Mouse (Mus musculus): ENCODE measurements around the gene Elf5. TPM values are rescaled to one million over a fixed set of nuclear protein-coding genes. Genes with fewer than 3 reads are reported as not detected.

The Elf5 gene
- polyA plus RNA-seq, 1 experiment from 2014 or later = not detected

GRCm38 (mm10) chr2:103461743-103462142, 50.3 kb downstream of the Elf5 start:
- WGBS (ENCODE audit: insufficient replicate concordance) = 66% methylated on average over 9 of the region's 9 CpGs
- DNase-seq = no peak

GRCm38 (mm10) chr2:103462746-103463145, 51.3 kb downstream of the Elf5 start:
- no peak overlapping the region for H3K4me2 ChIP-seq (ENCODE audit: low read depth, low read length)
- no peaks in the 10 kb centered on the region; the same call in none of the 2 replicates for H3K4me1 ChIP-seq (ENCODE audit: insufficient read depth)
- H3K9me3 ChIP-seq (ENCODE audit: low read length) = no peaks in the 10 kb centered on the region
- no peak overlapping the region for H3K9ac ChIP-seq (replicated peaks)
- no peak overlapping the region for H3K4me3 ChIP-seq (ENCODE audit: low read depth, low read length)
- H3K36me3 ChIP-seq (replicated peaks; ENCODE audit: insufficient read depth, low read length) = peaks cover 96% of the 10 kb centered on the region
- ATAC-seq (no peak), DNase-seq (no peak)
- 83% methylated on average over 5 of the region's 5 CpGs for WGBS (ENCODE audit: insufficient replicate concordance)
- no peaks in the 10 kb centered on the region for H3K27me3 ChIP-seq (ENCODE audit: insufficient read depth, low read length)
- peak overlapping the region; percentile 22; the same call in 1 of the 2 replicates for H3K27ac ChIP-seq (ENCODE audit: low read depth)
- TF ChIP-seq CTCF (IDR thresholded peaks at IDR 0.05; ENCODE audit: low read depth) (no peak), EP300 (IDR thresholded peaks at IDR 0.05; ENCODE audit: low read depth) (no peak)

More at GRCm38 (mm10) chr2:103461743-103462142, 50.3 kb downstream of the Elf5 start:
- Histone ChIP-seq H3K27me3 (ENCODE audit: insufficient read depth, low read length) (no peaks in the 10 kb centered on the region), H3K4me3 (ENCODE audit: low read depth, low read length) (no peak overlapping the region), H3K4me1 (ENCODE audit: insufficient read depth) (no peaks in the 10 kb centered on the region; the same call in none of the 2 replicates), H3K4me2 (ENCODE audit: low read depth, low read length) (no peak overlapping the region), H3K9me3 (ENCODE audit: low read length) (no peaks in the 10 kb centered on the region), H3K27ac (ENCODE audit: low read depth) (0 out of 2 replicates have a peak overlapping the region, but pooled peaks have one; percentile 29), H3K9ac (replicated peaks) (no peak overlapping the region), H3K36me3 (replicated peaks; ENCODE audit: insufficient read depth, low read length) (peaks cover 94% of the 10 kb centered on the region)
- ATAC-seq = no peak
- no peak for TF ChIP-seq CTCF (IDR thresholded peaks at IDR 0.05; ENCODE audit: low read depth)
- no peak for TF ChIP-seq EP300 (IDR thresholded peaks at IDR 0.05; ENCODE audit: low read depth)

GRCm38 (mm10) chr2:103464524-103464923, 53.0 kb downstream of the Elf5 start:
- Histone ChIP-seq H3K4me1 (ENCODE audit: insufficient read depth) (peaks cover 3% of the 10 kb centered on the region), H3K9ac (replicated peaks) (no peak overlapping the region), H3K9me3 (ENCODE audit: low read length) (no peaks in the 10 kb centered on the region), H3K27ac (ENCODE audit: low read depth) (no peak overlapping the region), H3K27me3 (ENCODE audit: insufficient read depth, low read length) (no peaks in the 10 kb centered on the region), H3K36me3 (replicated peaks; ENCODE audit: insufficient read depth, low read length) (peaks cover 93% of the 10 kb centered on the region), H3K4me3 (ENCODE audit: low read depth, low read length) (no peak overlapping the region), H3K4me2 (ENCODE audit: low read depth, low read length) (no peak overlapping the region)
- ATAC-seq = no peak
- no peak for DNase-seq
- WGBS (ENCODE audit: insufficient replicate concordance) = 96% methylated on average over 8 of the region's 8 CpGs
- TF ChIP-seq EP300 (IDR thresholded peaks at IDR 0.05; ENCODE audit: low read depth) (no peak), CTCF (IDR thresholded peaks at IDR 0.05; ENCODE audit: low read depth) (no peak)

- ATAC-seq (no peak), DNase-seq (no peak)
- no peak overlapping the region for H3K4me2 ChIP-seq (ENCODE audit: low read depth, low read length)
- H3K27me3 ChIP-seq (ENCODE audit: insufficient read depth, low read length) = no peaks in the 10 kb centered on the region
- no peak overlapping the region for H3K9ac ChIP-seq (replicated peaks)
- H3K4me1 ChIP-seq (ENCODE audit: insufficient read depth) = peaks cover 3% of the 10 kb centered on the region
- TF ChIP-seq EP300 (IDR thresholded peaks at IDR 0.05; ENCODE audit: low read depth) (no peak), CTCF (IDR thresholded peaks at IDR 0.05; ENCODE audit: low read depth) (no peak)
- 88% methylated on average over 11 of the region's 11 CpGs for WGBS (ENCODE audit: insufficient replicate concordance)
- no peak overlapping the region for H3K27ac ChIP-seq (ENCODE audit: low read depth)
- peaks cover 94% of the 10 kb centered on the region for H3K36me3 ChIP-seq (replicated peaks; ENCODE audit: insufficient read depth, low read length)
- H3K4me3 ChIP-seq (ENCODE audit: low read depth, low read length) = no peak overlapping the region
- no peaks in the 10 kb centered on the region for H3K9me3 ChIP-seq (ENCODE audit: low read length)
Measured at GRCm38 (mm10) chr2:103465429-103465828, 53.9 kb downstream of the Elf5 start.

GRCm38 (mm10) chr2:103466272-103466671, 54.8 kb downstream of the Elf5 start:
- no peak overlapping the region for H3K9ac ChIP-seq (replicated peaks)
- no peak overlapping the region for H3K4me3 ChIP-seq (ENCODE audit: low read depth, low read length)
- TF ChIP-seq EP300 (IDR thresholded peaks at IDR 0.05; ENCODE audit: low read depth) (peak; percentile 53; the same call in 1 of the 2 replicates), CTCF (IDR thresholded peaks at IDR 0.05; ENCODE audit: low read depth) (no peak)
- peaks cover 95% of the 10 kb centered on the region for H3K36me3 ChIP-seq (replicated peaks; ENCODE audit: insufficient read depth, low read length)
- DNase-seq (no peak), ATAC-seq (peak; percentile 54)
- H3K9me3 ChIP-seq (ENCODE audit: low read length) = no peaks in the 10 kb centered on the region
- no peaks in the 10 kb centered on the region for H3K27me3 ChIP-seq (ENCODE audit: insufficient read depth, low read length)
- 0 out of 2 replicates have a peak overlapping the region, but pooled peaks have one; percentile 39 for H3K27ac ChIP-seq (ENCODE audit: low read depth)
- 75% methylated on average over 3 of the region's 3 CpGs for WGBS (ENCODE audit: insufficient replicate concordance)
- H3K4me1 ChIP-seq (ENCODE audit: insufficient read depth) = peaks cover 3% of the 10 kb centered on the region
- H3K4me2 ChIP-seq (ENCODE audit: low read depth, low read length) = no peak overlapping the region

DNA sequence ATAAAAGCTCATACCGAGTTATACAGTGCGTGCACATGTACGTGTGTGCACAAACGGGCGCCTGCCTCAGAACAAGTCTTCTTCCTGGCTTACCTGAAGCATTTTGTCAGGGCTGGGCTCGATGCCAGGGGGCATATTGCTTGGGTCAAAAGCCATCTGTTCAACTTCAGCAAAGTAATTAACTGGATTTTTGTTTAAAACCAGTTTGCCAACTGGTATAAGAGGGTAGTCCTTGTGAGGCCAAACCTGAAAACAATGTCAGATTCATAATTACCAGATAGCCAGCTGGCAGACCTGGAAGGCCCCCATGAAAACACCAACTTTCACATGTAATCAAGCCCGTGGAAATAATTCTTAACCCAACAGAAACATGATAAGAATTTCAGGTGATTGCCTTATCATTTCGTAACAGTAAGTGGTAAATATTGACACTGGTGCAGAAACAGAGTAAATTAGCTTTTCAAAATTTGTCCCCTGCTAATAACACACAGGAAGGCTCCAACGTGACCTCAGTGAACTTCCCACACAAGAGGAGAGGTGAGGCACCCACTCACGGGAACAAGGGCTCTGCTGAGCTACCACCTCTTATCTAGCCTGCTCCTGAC, 55.6 kb downstream of the Elf5 start:
- Histone ChIP-seq H3K9me3 (ENCODE audit: low read length) (no peaks in the 10 kb centered on the region), H3K36me3 (replicated peaks; ENCODE audit: insufficient read depth, low read length) (peaks cover 95% of the 10 kb centered on the region), H3K9ac (replicated peaks) (no peak overlapping the region), H3K4me2 (ENCODE audit: low read depth, low read length) (no peak overlapping the region), H3K4me3 (ENCODE audit: low read depth, low read length) (no peak overlapping the region), H3K4me1 (ENCODE audit: insufficient read depth) (peaks cover 3% of the 10 kb centered on the region), H3K27ac (ENCODE audit: low read depth) (peak overlapping the region; percentile 63), H3K27me3 (ENCODE audit: insufficient read depth, low read length) (no peaks in the 10 kb centered on the region)
- TF ChIP-seq EP300 (IDR thresholded peaks at IDR 0.05; ENCODE audit: low read depth) (peak; percentile 28; the same call in 1 of the 2 replicates), CTCF (IDR thresholded peaks at IDR 0.05; ENCODE audit: low read depth) (no peak)
- DNase-seq (peak; percentile 74), ATAC-seq (peak; percentile 75)
- WGBS (ENCODE audit: insufficient replicate concordance) = 71% methylated on average over 10 of the region's 10 CpGs

Data from liver, postnatal 0 days (tissue).